ENCODE assay signal across 1 mouse cellular context in genomic region chr19:41901696-41902095, GRCm38 (mm10).
TF ChIP-seq lines count a peak whose summit lies in the region.

No protein-coding gene starts in this region.

TF ChIP-seq in MEL, 35 proteins besides CTCF, POLR2A, EP300 and RAD21 (continued from another document):
- TF ChIP-seq MEF2A (IDR thresholded peaks at IDR 0.05; ENCODE audit: extremely low read depth, insufficient replicate concordance, low read depth, low read length, poor library complexity, severe bottlenecking) (no peak), GABPA (IDR thresholded peaks at IDR 0.05; ENCODE audit: low read depth, low read length) (no peak), TAL1 (IDR thresholded peaks at IDR 0.05; ENCODE audit: low read length) (peak; percentile 82), E2F4 (IDR thresholded peaks at IDR 0.05; ENCODE audit: borderline replicate concordance, low read depth, low read length) (no peak), TBP (IDR thresholded peaks at IDR 0.05; ENCODE audit: low read depth, low read length) (no peak), TCF12 (IDR thresholded peaks at IDR 0.05; ENCODE audit: low read depth, low read length) (peak; percentile 86), USF2 (IDR thresholded peaks at IDR 0.05; ENCODE audit: borderline replicate concordance in 1 of 2, insufficient read depth in 1 of 2, low read depth in 1 of 2, low read length in 2 of 2) (no peak), POLR2AphosphoS5 (IDR thresholded peaks at IDR 0.05; ENCODE audit: borderline replicate concordance, low read depth, low read length) (no peak), UBTF (IDR thresholded peaks at IDR 0.05; ENCODE audit: borderline replicate concordance, insufficient read depth, low read depth, low read length) (no peak), MYC (IDR thresholded peaks at IDR 0.05; ENCODE audit: low read depth, low read length) (peak; percentile 78; the same call in 1 of the 2 replicates), USF1 (IDR thresholded peaks at IDR 0.05; ENCODE audit: low read depth, low read length) (no peak), POLR2AphosphoS2 (IDR thresholded peaks at IDR 0.05; ENCODE audit: low read length) (no peak), MAX (IDR thresholded peaks at IDR 0.05; ENCODE audit: low read length) (0 out of 2 replicates have a peak, but pooled peaks have one; percentile 52), SMC3 (IDR thresholded peaks at IDR 0.05; ENCODE audit: low read depth, low read length) (no peak), MAZ (IDR thresholded peaks at IDR 0.05; ENCODE audit: low read depth, low read length) (peak; percentile 84; the same call in 1 of the 2 replicates), GATA1 (IDR thresholded peaks at IDR 0.05; ENCODE audit: low read depth, low read length) (peak; percentile 51), CHD1 (IDR thresholded peaks at IDR 0.05; ENCODE audit: low read depth, low read length) (no peak), ZMIZ1 (IDR thresholded peaks at IDR 0.05; ENCODE audit: low read depth, low read length) (no peak), ELF1 (IDR thresholded peaks at IDR 0.05; ENCODE audit: low read depth, low read length) (peak; percentile 90), MAFK (IDR thresholded peaks at IDR 0.05; ENCODE audit: borderline replicate concordance, low read depth, low read length) (0 out of 2 replicates have a peak, but pooled peaks have one; percentile 63)
